Mouse (Mus musculus) embryo, embryonic 11.5 days (tissue): ENCODE data around the gene Ptprn.

Source experiments
- DNase-seq: peaks from one replicate; pipeline ENCODE4 v3.0.0-alpha.2; 2012; ENCODE audit warnings: low read depth, low spot score

Gene Ptprn

DNA sequence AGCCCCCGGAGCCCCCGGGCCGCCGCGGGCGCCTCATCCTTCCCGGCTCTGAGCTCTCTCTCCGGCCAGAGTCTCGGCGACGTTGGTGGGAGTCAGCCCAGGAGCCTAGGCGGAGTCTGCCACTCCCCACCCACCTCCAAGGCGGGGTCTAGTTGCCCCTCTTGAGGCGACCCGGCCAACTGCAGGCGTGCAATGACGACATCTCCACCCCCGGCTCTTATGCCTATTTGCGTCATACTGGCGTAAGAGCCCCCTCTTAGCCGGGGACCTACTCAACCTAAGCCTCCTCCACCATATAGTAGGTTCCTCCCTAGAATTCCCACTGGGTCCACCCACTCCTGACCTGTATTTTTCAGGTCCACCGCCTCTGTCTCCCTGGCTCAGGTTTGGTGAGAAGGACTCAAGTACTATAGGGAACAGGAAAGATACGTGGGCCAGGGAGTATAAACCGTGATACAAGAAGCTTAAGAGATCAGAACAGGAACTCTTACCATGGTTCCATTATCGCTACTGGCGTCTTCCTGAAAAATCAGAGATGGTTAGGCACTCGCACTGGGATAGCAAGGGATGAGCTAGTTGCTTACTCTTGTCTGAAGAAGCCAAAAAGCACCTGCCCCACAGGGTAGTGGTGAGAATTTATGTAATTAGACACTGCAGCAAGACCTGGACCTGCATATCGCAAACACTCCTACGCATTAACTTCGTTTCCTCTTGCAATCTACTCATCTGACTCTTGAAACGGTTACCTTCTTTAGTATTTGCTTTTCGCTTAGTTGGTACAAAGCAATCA is at the start of gene Ptprn:
Gene Ptprn (minus strand): TSS at position 412 of the 790 bp plus-strand sequence.
- no peak for DNase-seq

DNA sequence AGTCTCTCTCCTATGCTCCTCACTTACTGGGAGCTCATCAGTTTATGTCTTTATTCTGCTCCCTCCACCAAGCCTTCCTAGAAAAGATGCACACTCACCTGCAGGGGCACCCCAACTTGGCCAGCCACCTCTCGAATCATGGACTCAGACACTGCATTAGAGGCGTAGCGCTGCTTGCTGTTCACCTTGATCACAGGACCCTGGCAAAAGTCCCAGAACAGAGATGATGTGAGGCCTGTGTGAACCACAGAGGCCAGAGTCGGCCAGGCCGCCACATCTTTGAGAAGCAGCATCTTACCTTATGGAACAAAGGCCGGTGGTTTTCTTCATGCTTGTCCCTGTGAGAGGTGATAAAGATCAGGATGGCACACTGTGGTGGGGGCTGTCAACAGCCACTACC is 47.4 kb upstream of the Ptprn start:
- no peak for DNase-seq

DNA sequence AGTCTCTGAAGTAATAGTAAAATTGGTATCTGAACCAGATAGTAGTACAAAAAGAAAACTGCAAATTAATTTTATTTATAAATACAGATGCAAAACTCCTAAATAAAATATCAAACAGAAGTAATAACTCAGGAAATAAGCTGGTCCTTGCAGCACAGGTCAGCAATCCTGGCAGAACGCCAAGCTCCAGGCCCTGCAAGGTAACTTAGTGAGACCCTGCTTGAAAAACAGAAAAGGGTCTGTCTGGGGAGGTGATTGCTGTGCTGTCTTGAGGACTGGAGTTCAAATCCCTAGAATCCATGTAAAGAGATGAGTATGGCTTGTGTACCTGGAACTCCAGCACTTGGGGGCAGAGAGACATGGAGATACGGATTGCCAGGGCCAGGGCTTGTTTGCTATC is 40.4 kb upstream of the Ptprn start:
- no peak for DNase-seq

DNA sequence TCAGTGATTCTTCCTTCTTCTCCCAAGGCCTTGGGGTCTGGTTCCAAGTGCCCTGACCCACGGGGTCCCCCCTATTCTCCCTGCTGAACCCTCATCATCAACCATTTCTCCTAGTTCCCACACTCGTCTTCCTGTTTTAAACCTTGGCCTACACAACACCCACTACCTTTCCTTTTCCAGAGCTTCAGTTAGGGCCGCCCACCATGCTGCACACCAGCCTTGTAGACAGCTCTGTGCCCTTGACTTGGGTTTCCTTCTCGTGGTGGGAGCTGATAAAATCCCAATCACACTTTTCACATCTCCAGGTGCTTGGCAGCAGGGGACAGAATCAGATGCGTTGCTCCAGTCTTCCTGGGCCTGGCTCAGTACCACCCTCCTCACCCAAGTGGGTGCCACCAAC is 30.0 kb upstream of the Ptprn start:
- DNase-seq: no peak

DNA sequence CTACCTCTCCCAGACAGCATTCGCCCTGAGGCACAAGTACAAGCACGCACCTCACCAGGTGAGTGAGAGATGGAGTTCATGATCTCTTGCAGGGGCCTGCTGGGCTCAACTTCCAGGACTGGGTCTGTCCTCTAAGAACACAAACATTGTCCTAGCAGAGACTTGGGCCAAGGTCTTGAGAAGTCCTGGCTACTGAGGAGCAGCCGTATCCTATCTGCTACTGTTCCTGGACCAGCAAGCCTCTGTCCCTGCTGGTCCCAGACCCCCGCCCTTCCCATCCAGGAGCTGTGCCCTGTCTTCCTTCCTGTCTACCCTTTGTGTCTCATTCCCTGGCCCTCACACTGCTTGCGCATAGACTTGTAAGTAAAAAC is 29.0 kb upstream of the Ptprn start:
- DNase-seq: no peak

DNA sequence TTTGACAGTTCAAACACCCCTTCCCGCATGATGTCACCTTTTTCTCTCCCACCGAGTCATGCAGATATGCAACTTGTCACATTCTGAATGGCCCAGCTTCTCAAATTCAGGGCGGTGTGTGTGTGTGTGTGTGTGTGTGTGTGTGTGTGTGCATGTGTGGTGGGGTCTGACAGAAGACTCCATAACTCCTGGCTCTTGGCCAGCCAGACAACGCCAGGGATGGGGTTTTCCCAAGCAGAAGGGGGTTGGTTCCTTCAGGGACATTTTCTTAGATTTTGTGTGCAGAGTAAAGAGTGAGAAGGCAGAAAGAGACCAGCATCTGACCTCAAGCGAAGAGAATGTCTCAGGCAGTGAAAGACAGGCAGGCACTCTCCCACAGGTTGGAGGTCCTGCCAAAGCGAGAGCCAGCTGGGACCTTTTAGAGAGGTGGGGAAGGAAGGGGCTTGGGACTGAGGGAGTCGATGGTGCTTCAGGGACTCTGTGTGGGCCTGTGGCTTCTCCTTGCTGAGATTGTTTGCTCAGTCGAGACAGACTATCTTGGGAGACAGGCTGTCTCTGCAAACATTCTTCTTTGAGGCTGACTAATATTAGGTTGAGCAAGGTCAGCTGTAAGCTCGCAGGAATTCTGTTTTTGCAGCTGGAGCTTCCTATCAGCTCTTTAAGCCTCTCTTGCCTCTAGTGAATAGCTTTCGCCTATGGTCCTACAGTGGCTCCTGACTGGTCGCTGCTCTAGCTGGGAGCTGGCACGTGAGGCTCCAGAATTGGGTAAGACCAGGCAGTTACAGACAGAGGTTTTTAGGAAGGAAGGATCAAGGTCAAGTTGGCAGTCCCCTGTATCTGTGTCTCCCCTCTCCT is 28.4 kb upstream of the Ptprn start:
- DNase-seq: no peak

DNA sequence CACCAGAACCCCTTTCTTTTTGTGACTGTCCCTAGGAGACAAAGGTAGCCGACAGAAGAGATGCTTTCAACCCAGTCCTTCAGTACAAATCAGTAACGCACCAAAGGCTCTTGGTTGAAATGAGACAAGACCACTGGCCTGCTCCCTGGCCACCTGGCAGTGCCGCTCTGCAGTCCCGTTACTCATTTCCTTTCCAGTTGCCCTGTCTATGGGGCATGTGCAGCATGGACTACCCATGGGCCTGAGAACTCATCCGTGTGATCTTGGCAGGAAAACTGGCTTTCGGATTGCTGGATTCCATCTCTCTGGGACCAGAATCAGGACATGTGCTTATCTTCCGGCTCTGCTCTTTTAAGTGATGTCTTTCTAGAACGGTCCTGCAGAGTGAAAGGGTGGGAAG is 27.0 kb upstream of the Ptprn start:
- DNase-seq: no peak

DNA sequence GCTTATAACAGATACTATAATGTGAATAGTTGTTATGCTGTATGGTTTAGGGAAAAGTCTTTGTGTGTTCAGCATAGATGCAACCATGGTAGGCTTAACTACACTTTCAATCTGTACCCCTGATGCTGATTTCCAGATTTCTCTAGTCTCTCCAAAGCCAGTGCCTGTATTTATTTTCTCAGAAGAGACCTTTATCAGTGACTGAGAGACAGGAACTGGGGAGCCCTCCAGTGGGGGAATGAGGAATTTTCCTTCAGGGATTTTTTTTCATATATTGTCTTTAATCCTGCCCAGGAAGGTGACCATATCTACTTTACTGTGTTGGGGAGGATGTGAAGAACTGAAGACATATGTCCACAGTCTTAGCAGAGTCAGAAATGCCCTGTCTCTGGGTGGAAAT is 26.3 kb upstream of the Ptprn start:
- DNase-seq: no peak

DNA sequence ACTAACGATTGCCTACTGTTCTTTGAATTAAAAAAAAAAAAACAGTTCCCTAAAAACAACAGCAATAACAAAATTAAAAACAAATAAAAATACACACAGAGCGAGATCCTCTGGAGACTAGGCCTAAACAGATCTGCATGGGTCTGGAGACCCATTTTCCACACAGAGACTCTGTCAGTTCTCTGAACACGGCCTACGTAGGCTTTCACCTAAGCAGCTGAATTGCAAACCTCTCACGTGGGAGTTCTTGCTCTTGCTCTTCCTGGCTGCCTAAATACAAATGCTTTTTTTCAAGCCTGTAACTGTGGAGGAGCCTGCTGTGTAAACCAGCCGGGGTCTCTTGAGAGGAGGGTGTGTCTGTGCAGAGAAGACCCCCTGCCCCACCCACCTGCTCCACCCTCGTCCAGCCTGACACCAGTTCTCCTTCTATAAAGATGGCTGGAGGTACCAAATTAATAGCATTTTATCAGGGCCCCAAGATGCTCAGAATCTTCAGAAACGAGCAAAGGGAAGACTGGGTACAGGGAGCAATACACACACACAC is 25.7 kb upstream of the Ptprn start:
- DNase-seq: no peak

DNA sequence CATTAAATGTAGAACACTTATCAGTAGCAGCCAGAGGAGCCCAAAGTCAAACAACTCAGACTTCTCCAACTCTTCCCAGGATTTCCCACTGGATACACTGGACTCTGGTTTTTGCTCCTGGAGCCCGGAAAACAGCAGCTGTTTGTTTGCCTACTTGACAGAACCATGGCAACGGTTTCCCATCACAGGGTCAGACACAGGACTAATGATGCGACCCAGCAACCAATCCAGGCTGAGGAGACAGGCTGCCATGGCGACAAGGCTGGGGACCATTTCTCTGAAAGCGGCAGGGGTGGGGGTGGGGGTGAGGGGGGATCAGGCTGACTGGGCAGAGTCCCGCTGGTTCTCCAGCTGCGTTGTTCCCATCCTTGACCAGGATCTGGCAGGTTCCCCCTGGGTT is 25.1 kb upstream of the Ptprn start:
- peak; percentile 44 for DNase-seq

DNA sequence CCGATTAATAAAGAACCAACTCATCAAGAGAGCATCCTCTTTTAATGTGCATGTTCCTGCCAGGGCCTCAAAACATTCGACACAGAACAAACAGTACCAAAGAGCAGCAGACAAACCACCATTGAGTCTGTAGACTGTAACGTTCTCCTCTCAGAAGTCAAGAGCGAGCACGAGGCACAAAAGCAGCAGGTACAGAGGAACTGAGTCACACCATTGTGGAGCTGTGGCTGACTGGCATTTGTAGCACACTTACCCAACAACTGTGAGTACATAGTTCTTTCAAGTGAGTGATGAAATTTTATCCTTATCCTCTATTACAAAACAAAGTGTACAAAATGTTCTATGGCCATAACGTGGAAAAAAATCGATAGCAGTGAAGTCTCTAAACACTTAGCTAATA is 20.6 kb upstream of the Ptprn start:
- DNase-seq: no peak

DNA sequence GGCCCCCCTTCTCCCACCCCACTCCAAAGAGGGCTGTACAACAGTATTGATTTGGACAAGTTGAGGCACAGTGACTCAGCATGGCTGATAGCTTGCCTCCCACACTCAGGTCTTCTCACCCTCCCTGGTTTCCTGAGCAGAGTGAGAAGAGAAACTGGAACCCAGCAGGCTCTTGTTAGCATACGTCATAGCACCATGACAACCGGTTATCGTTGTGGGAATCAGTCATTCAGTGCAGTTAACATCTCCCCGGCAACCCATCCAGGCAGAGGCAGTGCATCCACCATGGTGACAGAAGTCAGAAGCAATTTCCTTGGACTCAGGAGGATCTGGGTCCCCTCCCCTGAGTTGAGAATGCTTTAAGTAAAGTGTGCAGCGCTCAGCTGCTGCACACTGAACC is 18.7 kb upstream of the Ptprn start:
- no peak for DNase-seq

DNA sequence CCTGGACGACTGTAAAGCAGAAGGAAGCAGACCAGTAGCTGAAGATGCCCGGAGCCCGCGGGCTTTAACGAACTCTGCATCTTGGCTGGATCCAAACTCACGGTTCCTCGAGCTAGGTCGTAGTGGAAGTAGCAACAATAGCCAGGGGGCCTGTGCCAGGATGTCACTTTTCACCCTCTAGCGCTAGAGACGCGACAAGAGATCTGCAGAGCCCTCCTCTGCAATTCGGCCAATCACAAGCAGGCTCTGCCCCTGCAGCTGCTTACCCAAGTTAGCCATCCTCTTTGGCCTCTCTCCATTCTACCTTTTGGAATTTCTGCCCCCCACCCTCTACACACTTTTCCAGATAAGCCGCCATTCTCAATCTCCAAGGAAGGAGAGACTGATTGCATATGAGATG is 13.9 kb upstream of the Ptprn start, which contains the start of gene Resp18:
Gene Resp18 (minus strand): TSS at position 188 of the 400 bp plus-strand sequence.
- no peak for DNase-seq

DNA sequence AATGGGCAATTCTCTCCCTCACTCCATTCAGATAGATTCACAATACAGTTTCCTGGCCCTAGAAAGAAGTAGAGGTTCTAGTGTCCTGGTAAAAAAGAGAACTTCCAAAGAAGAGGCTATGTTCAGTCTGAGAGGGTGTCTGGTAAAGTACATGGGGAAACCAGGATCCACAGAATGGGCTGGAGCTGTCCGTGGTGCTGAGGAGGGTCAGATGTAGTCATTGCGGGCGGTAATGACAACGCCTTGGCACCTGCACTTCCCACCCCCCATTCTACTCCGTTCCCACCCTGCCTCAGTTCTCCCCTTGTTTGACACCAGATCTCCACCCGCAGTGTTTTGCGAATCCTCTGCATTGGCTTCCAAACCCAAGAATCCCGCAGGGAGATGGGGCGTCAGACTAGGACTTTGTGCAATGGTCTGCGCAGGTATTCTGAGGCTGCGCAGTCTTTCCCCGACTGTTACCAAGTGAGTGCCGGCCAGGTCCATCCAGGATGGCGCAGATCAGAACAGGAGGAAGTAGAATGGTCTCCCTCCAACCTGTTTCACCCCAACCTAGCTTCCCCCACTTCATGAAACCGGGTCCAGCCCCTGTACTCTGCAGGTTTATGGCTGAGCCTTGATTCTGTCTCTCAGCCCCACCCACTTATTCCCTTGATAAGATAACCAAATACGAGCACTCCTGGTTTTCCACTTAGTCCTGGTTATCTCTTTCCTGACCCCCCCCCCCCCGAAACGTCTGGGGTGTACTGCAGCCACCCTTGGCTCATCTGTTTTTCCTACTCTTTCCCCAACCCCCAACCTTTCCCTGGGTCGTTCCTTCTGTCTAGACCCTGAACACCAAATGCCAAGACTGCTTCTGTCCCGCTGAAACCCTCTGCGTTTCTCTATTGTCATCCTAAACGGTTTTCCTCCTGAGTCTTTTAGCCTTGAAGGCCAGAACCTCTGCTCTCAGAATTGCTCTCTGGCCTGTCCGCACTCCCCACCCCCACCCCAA is 13.2 kb upstream of the Ptprn start:
- peak; percentile 54 for DNase-seq

DNA sequence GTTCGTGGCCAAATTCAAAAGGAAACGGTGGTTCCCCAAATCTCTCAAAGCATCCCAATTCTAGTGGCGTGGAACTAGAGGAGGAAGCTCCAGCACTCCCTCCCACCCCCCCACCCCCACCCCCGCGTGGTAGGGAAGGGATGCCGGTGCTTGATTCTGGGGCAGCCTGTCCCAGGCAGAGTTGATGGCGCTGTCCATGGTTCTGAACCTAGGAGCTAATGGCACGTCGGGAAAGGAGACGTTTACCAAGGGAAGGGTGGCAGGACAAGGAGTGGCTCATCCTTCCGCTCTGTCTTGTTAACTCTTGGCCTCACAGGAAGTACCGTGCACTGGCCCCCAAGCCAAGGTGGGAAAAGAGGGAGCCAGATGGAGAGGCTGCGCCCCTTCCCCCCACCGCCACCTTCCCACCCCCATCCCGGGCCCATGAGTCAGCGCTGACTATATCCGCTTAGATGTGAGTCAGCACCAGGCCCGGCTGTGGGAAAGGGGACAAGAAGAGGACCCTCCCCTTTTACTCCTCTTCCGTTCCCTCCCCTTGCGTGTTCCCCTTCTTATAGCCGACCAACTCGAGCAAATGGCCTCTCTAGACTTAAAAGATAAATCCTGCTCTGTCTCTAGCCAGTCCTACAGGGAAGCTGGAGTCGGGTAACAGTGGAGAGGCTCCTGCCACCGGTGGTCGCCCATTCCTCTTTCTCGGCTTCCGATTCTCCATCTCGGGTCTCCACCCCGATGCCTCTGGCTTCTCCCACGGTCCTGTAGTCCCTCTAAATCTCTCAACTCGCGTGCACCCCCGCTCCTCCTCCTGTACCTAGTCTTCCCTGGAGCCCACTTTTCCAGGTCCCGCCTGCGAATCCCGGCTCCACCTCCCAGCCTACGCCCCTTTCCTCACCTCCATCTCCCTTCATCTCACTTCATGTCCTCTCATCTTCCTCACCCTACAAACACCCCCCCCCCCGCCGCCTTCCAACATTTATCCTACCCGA is 1.0 kb downstream of the Ptprn start:
- DNase-seq: peak; percentile 70

DNA sequence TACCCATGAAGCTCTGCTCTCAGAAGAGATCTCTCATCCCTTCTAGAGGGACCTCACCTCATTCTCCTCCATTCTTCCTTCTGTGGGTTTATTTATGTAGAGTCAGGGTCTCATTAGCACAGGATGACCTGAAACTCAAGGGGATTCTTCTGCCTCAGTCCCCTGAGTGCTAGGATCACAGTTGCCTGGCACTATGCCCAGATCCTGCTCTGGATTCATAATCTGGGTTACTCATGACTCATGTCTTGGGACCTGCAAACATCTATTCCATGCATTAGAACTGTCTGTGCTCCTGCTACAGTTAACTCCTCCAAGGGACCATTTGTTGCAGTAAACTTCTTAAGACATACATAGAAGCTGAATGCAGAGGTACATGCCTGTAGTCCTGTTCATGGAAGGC is 3.0 kb downstream of the Ptprn start:
- DNase-seq: no peak

DNA sequence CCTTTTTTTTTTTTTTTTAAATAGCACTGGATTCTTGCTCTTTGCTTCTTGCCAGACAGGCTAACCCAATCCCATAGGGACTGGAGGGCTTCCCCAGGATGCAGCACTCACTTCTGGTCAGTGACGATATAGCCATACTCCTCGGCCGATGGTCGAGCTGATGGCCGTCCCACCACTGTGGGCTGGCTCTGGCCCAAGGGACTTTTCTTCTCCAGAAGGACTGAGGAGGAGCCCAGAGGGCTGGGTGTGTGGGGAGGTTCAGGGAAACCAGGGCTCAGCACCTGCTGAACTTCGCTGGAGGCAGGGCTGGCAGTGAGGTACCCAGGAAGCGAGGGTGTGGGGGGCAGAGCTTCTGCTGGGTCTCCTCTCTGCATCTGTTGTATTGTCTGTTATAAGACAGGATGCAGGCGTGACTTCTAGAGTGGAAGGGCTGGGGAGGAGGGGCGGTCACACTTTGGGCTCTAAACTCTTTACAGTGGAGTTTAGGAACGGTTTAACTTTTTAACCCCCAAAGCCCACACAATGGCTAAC is 8.7 kb downstream of the Ptprn start:
- no peak for DNase-seq

DNA sequence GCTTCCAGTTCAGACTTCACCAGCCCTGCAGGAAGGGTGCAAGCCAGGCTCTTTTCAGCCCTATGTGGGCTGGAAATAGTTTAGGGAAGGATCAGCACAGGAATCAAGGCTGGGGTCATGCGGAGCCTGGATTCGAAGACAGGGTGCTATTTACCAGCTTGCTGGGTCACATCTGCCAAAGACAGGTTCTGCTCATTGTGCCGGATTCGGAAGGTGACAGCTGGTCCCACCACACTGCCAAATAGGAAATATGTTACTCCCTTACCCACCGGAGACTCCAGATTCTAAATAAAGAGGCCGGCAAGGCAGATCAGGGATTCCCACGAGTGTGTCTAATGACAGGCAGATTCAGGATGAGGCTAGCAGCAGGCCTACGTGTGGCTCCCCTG is 9.7 kb downstream of the Ptprn start:
- no peak for DNase-seq

DNA sequence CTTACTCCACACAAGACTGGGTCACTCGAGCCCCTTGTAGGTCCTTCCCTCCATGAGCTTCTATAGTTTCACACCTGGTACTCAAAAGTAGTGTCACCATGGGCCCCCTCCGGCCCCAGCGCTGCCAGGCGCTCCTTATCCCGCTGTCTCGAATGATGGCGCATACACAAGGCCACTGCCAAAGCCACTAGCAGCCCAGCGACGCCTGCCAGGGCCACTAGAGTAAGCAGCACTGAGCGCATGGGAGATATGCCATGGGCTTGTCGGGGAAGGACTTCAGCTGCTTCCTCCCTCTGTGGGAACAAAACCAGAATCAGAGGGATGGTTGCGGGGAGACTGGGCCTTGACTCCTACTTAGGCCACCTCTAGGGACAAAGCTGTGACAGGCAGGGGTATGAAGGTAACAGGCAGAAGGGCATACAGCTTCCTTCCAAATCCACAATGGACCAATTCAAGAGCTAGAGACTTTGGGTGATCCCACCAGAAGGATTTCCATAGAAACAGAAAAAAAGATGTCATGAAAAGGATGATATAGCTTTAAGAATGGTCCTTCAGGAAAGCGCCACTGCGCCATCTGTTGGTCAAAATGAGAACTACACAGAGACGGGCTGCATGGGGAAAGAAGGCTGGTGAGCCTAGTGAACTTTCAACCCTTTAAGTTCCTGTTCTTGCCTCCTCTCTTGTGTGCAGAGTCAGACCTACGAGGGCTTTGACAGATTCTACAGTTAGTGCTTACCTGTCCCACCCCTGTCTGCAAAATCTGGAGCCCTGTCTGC is 10.3 kb downstream of the Ptprn start:
- peak; percentile 68 for DNase-seq
